In genomic region chr14:27837601-27838105, GRCm38 (mm10) we compare ENCODE assay signal across 19 mouse cellular contexts.
"Had no signal": no experiment of that assay in that cellular context is flagged by ENCODE, and none has a peak within 500 bp of the region (broad histone marks: within the 10 kb centered on the region; RNA-seq: fewer than 3 reads in every experiment).

No protein-coding gene starts in this region.

- H3K4me1 ChIP-seq: lung, embryonic 15.5 days; megakaryocyte, embryonic 14.5 days; midbrain, embryonic 13.5 days; midbrain, embryonic 15.5 days; neural tube, embryonic 13.5 days; neural tube, embryonic 15.5 days; stomach, embryonic 15.5 days had no signal

- H3K9ac ChIP-seq: liver, postnatal 0 days; lung, embryonic 15.5 days; midbrain, embryonic 13.5 days; midbrain, embryonic 15.5 days; neural tube, embryonic 13.5 days; neural tube, embryonic 15.5 days; stomach, embryonic 15.5 days had no signal

- H3K27me3 ChIP-seq: lung, embryonic 15.5 days; megakaryocyte, embryonic 14.5 days; midbrain, embryonic 13.5 days; midbrain, embryonic 15.5 days; neural tube, embryonic 13.5 days; neural tube, embryonic 15.5 days; stomach, embryonic 15.5 days had no signal

- H3K36me3 ChIP-seq: lung, embryonic 15.5 days; midbrain, embryonic 13.5 days; midbrain, embryonic 15.5 days; neural tube, embryonic 13.5 days; neural tube, embryonic 15.5 days; stomach, embryonic 15.5 days had no signal

- H3K4me2 ChIP-seq: lung, embryonic 15.5 days; midbrain, embryonic 11.5 days; midbrain, embryonic 13.5 days; midbrain, embryonic 15.5 days; neural tube, embryonic 13.5 days; neural tube, embryonic 15.5 days; stomach, embryonic 15.5 days had no signal

- H3K4me3 ChIP-seq: lung, embryonic 15.5 days; megakaryocyte, embryonic 14.5 days; midbrain, embryonic 13.5 days; midbrain, embryonic 15.5 days; neural tube, embryonic 13.5 days; neural tube, embryonic 15.5 days; stomach, embryonic 15.5 days had no signal

- H3K27ac ChIP-seq: lung, embryonic 15.5 days; macrophage; midbrain, embryonic 13.5 days; midbrain, embryonic 15.5 days; neural tube, embryonic 13.5 days; neural tube, embryonic 15.5 days; stomach, embryonic 15.5 days; stomach, postnatal 0 days had no signal

- ATAC-seq: liver, postnatal 0 days; lung, postnatal 0 days; midbrain, embryonic 13.5 days; midbrain, embryonic 15.5 days had no signal

- H3K9me3 ChIP-seq: lung, embryonic 15.5 days; megakaryocyte, embryonic 14.5 days; midbrain, embryonic 13.5 days; midbrain, embryonic 15.5 days; neural tube, embryonic 13.5 days; neural tube, embryonic 15.5 days; stomach, embryonic 15.5 days had no signal

- DNase-seq: liver, postnatal 0 days; lung, adult 2 months; lung, postnatal 14 days; lung, postnatal 36 days; right cerebral cortex, postnatal 14 days; thymus, adult 2 months; thymus, postnatal 25 days; thymus, postnatal 4 days had no signal
